Mouse (Mus musculus): ENCODE measurements around the gene Rtbdn.
"Not testable (repeated sequence)": the region's sequence is repeated elsewhere in the genome, so short reads cannot be mapped to it uniquely, and the experiment has no call there.

Gene Rtbdn

DNA sequence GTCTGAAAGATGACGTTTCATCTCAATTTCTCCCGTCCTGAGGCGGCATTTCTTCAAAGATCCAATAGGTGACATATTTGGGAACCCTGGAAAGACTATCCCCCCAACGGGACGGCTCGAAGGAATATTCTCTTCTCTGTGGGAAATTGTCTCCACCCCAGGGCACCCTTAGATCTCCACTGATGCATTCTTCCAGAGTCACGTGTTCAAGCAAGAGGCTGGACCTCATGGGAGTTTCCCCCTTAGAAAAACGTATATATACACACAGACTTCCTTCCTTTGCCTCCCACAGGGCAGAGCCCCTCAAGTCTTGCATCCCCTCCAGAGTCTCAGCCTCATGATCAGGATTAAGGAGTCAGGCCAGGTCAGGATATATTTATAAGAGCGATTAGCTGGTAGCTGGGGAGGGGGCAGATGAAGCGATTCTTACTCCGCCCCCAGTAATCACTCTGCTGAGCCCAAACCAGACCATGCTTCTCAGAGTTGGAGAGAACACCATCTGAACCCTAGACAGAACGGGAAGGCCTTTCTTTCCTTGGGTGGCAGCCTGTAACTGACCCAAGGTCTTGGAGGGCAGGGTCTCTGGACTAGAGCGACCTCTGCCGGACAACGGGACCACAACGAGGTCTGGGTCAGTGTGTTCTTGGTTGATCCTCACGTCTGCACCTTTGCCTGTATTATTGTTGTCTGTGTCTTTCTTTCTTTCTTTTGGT is at the start of gene Rtbdn:
Rtbdn (plus strand) TSS at position 464 of the 713 bp plus-strand sequence.
- DNase-seq (ENCODE audit: low read depth) = peak; percentile 19

DNA sequence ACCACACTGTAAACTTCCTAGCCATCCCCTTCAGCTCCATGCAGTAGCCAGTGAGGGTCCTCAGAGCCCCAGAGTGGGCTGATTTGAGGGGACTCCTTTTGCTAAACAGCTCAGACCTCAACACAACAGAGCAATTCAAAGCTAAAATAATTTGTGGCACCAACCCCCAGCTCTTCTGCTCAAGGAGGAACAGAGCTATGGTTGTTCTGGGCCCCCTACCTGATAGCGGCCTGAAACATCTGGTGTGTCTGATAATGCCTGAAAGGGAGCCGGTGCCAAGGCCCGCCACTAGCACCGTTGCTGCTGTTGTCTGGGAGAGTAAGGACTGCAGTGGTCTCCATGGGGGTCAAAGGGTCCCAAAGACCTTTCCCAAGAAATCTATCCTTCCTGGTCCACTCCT is 45.7 kb upstream of the Rtbdn start:
- no peak for DNase-seq (ENCODE audit: low read depth)

DNA sequence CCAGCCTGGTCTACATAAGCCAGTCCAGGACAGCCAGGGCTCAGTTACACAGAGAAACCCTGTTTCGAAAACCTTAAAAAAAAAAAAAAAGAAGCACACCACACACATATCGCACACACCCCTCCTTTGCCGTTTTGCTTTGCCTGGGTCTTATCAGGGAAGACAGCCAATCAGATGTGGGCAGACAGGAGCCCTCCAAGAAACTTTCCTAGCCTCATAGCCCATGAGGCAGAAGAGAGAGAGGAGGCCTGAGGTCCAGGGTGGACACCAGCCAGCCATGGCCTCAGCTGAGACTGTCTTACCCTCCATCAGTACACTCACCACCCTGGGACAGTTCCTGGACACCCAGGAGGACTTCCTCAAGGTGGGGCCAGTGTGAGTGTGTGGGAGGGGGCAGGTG is 45.0 kb upstream of the Rtbdn start, which contains the start of gene Klf1:
Klf1 (plus strand) TSS at position 177 of the 400 bp plus-strand sequence.
- DNase-seq (ENCODE audit: low read depth) = no peak

DNA sequence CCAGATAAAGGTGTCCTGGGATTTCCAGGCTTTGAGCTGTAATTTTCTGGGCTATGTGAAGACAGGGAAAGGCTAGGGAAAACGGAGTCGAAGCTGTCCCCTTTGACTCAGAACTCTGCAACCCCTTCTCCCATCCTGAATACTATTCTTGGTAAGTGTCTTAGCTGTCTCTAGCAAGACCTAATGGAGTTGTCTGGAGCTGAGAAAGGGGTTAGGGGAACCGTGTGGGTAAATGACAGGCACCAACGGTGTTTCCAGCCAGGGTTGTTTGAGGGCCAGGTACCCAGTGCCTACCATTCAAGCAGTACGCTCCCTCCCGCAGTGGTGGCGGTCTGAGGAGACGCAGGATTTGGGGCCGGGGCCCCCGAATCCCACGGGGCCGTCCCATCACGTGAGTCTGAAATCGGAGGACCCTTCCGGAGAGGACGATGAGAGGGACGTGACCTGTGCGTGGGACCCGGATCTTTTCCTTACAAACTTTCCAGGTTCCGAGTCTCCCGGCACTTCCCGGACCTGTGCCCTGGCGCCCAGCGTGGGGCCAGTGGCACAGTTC is 44.3 kb upstream of the Rtbdn start:
- no peak for DNase-seq (ENCODE audit: low read depth)

DNA sequence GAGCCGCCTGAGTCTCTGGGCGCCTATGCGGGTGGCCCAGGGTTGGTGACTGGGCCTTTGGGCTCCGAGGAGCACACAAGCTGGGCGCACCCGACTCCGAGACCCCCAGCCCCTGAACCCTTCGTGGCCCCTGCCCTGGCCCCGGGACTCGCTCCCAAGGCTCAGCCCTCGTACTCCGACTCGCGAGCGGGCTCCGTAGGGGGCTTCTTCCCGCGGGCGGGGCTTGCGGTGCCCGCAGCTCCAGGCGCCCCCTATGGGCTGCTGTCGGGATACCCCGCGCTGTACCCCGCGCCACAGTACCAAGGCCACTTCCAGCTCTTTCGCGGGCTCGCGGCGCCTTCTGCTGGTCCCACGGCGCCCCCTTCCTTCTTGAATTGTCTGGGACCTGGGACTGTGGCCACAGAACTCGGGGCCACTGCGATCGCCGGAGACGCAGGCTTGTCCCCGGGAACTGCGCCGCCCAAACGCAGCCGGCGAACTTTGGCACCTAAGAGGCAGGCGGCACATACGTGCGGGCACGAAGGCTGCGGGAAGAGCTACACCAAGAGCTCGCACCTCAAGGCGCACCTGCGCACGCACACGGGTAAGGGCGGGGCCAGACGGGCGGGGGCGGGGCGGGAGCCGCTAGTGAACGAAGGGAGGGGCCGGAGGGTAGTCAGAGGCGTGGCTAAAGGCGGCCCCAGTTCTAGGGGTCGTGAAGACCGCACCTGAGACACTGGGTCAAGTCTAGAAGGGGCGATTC is 43.7 kb upstream of the Rtbdn start:
- DNase-seq (ENCODE audit: low read depth) = peak; percentile 93

DNA sequence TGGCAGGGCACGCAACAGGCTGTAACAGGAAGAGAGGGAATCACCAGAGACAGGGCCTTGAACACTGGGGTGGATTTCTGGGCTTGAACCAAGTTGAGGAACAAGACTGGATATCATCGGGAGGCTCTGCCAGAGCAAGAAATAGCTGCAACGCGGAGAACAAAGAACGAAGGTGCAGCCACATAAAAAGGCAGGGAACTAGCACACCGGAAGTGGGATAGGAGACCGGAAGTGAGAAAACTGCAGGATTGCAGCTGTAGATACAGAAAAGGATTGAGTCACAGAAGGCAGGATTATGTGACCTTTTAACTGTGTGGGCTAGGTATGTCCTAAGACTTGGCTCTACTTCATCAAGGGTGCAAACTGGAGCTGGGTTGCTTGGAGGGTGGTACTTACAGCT is 42.4 kb upstream of the Rtbdn start:
- DNase-seq (ENCODE audit: low read depth) = no peak

DNA sequence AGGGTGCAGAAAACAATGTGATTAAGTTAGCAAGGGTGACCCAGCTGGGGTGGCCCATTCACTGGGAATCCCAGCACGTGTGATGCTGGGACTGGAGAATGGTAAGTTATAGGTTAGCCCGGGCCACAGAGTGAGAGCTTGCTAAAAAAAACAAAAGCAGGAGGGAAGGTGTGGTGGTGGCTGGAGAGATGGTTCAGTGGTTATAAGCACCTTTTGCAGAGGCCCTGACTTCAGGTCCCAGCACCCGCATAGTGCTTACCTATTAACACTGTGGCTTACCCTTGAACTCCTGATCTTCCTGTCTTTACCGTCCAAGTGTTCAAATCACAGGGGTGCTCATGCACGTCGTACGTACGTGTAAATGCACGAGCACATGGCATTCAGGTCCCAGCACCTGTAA is 39.8 kb upstream of the Rtbdn start:
- no peak for DNase-seq (ENCODE audit: low read depth)

DNA sequence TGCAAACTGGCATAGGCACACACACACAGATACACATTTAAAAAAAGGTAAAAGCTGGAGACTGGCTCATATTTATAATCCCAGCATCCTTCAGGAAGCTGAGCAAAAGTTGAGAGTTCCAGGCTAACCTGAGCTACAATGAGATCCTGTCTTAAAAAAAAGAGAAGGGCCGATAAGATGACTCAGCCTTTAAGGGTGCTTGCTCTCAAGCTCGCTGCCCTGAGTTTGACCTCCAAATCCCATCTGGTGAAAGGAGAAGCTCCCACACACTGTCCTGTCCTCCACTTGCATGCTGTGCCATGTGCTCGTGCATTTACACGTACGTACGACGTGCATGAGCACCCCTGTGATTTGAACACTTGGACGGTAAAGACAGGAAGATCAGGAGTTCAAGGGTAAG is 39.3 kb upstream of the Rtbdn start:
- DNase-seq (ENCODE audit: low read depth) = no peak

DNA sequence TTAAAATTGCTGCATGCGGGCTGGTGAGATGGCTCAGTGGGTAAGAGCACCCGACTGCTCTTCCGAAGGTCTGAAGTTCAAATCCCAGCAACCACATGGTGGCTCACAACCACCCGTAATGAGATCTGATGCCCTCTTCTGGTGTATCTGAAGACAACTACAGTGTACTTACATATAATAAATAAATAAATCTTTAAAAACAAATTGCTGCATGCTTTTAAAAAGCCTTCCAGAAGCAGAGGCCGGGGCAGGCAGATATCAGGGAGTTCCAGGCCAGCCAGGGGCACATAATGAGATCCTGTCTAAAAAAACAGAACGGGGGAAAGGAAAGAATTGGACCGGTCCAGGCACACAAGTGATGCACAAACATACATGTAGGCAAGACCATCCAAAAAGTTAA is 38.8 kb upstream of the Rtbdn start:
- DNase-seq (ENCODE audit: low read depth) = not testable (repeated sequence)

DNA sequence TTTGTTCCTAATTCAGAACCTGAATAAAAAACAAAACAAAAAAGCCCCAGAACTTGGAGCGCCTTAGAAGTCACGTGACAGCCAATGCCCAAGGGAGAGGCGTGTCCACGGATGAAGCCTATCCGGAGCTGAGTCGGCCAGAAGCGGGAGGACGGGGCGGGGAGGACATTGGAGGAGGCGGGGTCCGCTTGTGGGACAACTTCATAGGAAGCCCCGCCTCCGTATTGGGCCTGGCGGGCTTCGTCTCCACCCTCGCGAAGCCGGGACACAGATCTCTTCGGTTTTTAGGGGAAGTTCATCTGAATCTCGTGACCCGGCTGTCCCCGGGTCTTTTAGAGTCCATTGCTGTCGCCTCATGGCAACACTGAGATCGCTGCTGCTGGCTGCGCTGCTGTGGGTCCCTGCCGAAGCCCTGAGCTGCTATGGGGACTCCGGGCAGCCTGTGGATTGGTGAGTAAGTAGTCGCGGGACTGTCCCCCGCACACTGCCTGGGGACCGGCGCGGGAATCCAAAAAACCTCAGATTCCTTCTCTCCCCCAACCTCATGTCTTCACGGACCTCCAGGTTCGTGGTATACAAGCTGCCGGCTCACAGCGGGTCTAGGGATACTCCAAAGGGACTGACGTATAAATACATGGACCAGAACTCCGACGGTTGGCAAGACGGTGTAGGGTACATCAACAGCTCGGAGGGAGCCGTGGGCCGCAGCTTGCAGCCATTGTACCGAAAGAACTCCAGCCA is 38.2 kb upstream of the Rtbdn start, which contains the start of gene Dnase2a:
Dnase2a (plus strand) TSS at position 140 of the 741 bp plus-strand sequence.
- DNase-seq (ENCODE audit: low read depth) = peak; percentile 93

DNA sequence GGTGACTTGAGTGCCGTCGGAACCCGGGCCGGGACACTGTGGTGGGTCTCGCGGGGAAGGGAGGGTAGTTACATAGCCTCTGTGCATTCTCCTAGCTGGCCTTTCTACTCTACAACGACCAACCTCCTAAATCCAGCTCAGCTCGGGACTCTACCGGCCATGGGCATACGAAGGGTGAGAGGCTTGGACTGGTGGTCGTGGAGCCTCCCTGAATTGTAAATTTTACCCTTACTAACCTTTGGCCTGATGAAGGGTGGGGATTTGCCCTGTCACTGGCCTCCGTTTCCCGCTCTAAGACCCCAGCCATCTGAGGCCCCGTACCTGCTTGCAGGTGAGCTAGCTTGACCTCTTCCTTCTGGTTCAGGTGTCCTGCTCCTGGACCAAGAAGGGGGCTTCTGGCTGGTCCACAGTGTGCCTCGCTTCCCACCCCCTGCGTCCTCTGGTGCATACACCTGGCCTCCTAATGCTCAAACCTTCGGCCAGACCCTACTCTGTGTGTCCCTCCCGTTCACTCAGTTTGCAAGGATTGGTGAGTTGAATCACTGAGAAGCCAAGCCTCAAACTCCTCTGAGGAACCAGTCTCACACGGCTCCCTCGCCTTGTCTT is 37.5 kb upstream of the Rtbdn start:
- DNase-seq (ENCODE audit: low read depth) = no peak

DNA sequence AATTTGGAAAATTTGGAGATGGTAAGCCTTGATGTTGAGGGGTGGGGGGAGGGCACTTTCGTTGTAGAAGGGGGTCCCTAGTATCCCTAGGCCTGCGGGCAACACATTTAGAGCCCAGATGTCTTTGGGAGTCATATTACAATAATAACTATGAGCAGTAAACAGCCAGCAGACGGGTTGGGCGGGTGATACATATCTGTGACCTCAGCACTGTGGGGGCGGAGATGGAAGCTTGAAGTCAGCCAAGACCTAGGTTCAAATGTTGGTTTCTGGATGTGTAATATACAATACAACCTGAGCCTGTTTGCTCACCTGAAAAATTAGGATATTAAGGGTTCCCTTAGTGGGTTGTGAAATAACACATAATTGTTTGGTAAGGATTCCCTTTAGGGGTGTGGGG is 36.8 kb upstream of the Rtbdn start:
- DNase-seq (ENCODE audit: low read depth) = no peak

DNA sequence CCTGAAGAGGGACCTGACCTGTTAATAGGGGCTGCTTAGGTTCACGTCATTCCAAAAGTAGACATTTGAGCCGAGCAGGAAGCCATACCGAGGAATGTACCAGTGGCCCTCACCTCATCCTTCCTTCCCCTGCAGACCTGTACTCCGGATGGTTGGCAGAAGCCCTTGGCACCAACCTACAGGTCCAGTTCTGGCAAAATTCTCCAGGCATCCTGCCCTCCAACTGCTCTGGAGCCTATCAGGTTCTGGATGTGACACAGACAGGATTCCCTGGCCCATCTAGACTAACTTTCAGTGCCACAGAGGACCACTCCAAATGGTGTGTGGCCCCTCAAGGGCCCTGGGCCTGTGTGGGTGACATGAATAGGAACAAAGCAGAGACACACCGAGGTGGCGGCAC is 36.2 kb upstream of the Rtbdn start:
- no peak for DNase-seq (ENCODE audit: low read depth)

DNA sequence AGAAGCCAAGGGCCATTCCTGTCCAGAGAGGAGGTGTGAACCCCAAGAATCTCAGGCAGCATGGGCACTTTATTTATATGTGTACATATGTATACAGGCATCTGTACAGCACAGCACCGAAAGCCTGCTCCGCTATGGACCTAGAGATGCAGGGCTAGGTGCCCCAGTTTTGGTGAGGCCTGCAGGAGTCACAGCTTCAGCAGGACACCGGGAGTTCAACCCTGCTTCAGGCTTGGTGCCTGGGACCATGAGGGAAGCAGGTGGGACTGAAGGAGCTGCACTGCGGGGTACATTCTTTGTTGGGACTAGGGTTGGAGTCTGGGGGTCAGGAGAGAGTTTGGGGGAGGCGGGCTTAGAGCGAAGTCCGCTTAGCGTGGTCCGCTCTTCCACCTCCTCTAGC is 34.9 kb upstream of the Rtbdn start:
- no peak for DNase-seq (ENCODE audit: low read depth)

DNA sequence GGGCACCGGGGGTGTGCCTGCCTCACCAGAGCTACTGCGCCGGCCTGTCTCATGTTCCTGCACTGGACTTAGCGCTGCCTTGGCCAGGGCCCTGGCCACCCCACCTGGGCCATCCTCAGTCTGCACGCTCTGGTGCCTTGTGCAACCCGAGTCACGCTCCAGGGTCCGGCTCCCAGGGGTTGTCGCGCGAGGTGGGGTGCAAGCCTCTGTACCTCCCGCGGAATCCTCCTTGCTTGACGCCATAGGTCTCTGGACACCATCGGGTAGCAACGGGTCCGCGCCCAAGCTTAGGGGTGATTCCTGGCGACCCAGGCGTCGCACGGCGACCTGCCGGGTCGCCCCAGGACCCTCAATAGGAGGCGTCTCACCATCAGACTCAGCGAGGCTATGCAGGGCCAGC is 34.4 kb upstream of the Rtbdn start:
- no peak for DNase-seq (ENCODE audit: low read depth)

DNA sequence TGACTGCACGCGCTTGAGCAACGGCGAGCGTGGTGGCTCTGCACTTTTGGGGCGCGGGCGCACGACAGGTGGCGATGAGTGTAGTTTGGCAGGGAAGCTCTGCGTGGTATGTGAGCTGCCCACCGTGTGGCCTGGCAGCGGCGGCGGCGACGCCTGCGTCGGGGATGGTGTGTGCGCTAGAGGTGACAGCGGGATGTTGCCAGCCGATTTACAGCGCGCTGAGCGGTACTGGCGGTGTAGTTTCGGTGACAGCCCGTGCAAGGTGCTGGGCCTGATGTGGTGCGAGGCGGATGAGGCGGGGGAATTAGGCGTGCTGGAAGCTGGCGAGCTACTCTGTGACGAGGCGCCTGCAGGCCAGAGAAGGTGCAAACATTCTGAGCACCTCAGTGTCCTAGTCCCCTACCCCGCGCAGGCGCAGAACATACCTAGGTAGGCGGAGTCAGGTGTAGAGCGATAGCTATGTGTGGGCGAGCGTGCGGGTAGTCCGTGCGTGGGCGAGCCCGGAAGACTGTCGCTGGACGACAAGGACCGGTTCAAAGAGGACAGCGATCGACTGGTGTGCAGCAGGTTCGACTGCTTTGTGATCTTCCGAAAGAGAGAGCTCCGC is 33.8 kb upstream of the Rtbdn start:
- peak; percentile 93 for DNase-seq (ENCODE audit: low read depth)

DNA sequence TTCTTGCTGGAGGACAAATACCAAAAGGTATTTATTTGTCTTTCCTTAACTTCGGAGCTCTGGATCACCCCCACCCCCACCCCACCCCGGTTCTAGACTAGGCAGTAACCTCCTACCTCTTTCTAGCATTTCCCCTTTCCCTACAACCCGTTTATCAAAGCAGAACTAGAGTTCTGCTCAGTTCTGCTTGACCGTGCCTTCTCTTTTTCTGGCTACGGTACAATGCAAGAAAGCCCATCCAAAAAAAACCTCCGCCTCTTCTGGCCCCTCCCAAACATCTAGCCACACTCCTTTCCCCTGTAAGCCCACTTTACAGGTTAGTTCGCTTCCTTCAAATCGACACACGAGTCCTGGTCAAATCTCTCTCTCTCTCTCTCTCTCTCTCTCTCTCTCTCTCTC is 33.3 kb upstream of the Rtbdn start:
- no peak for DNase-seq (ENCODE audit: low read depth)

DNA sequence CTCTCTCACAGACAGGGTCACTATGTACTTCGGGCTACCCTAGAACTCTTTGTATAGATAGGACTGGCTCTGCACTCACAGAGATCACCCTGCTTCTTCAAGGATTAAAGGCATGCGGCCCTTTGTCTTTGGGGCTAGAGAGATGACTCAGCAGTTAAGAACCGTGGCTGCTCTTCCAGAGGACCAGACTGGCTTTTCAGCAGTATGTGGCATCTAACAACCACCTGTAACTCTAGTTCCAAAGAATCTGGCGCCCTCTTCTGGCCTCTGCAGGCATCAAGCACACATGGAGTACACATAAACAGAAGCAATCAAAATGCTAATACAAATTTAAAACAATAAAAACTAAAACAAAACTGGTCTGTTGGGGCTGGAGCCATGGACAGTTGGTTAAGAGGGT is 32.8 kb upstream of the Rtbdn start:
- DNase-seq (ENCODE audit: low read depth) = peak; percentile 76

DNA sequence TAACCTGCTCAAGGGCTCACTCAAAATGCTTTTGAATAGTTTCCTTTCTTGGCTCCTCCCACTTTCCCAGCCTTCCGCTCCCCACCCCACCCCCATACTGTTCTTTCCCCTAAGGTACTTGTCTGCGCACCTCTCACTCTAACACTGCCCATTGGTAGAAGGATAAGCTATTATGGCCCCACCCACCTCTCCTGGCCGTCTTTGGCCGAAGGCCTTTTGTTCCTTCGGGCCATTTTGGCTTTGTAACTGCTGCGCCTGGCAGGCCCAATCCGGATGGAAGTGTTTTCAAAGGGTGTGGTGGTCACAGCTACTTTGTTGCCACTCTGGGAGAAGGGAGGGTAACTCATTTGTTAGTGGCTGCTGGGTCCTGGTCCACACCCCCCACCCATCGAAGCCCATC is 31.5 kb upstream of the Rtbdn start:
- no peak for DNase-seq (ENCODE audit: low read depth)

DNA sequence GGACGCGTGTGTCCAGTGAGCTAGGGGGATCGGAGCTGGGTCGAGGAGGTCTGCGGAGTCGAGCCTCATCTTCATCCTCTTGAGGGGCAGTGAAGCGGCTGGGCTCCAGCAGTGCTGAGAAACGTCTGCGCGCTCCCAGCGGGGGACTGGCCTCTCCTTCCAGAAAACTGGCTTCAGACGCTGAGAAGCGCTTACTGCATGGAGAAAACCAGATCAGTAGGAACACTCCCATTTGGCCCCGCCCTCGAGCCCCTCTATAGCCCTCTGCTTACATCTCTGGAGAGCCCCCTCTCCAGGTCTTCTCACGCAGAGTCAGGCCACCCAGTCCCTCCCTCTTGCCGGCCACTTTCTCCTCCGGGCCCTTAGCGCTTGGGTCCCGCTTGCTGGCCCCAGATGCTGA is 29.0 kb upstream of the Rtbdn start:
- no peak for DNase-seq (ENCODE audit: low read depth)

DNA sequence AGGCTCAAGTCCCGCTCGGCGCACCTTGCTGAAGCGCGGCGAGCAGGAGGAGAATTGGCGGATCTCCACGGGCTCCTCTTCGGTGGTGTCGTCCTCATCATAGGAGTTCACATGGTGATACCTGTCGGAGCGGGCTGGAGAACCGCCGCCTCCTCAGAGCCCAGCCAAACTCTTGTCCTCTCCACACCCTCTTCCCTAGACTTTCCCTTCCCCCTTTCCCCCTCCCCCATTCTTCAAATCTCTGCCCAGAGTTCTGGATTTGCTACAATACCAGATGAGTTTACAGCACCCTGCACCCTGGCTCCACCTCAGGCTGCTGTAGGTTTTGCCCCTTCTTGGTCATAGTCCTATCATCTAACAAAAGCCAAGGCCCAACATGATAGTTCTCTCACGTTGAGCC is 28.1 kb upstream of the Rtbdn start:
- no peak for DNase-seq (ENCODE audit: low read depth)

DNA sequence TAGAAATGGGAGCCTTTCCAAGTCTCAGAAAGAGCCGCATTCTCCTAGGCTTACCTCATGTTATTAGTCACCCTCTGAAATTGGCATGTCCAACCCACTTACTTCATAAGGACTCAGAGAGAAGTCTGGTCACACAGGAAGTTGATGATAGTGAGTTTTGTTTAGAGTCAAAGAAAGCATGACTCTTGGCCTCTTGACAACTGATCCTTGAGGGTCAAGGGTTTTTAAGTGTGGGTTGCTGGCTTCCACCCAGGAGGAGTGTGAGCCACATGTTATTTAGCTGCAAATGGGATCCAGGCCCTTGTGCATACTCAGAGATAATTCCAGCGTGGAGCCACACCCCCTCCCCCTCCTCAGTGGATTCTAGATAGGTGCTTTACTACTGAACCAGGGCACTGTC is 25.2 kb upstream of the Rtbdn start:
- no peak for DNase-seq (ENCODE audit: low read depth)

All from naive thymus-derived CD4-positive, alpha-beta T cell, adult 2 months (primary cell).